Mouse (Mus musculus) MEL (cell line): ENCODE measurements around the gene Tsc22d1. TPM values are rescaled to one million over a fixed set of nuclear protein-coding genes. Genes with fewer than 3 reads are reported as not detected.

Experiments used
- DNase-seq: peaks from one replicate; pipeline ENCODE4 v3.0.0; 2011; ENCODE audit warnings: low read depth, low spot score
- H3K27ac ChIP-seq: 2 replicates; pipeline ENCODE4 v1.5.1; 2012; ENCODE audit warnings: low read depth, mild to moderate bottlenecking, control low read depth, low read length, moderate library complexity; ENCODE audit not compliant: control insufficient read depth
- H3K27me3 ChIP-seq, 2 experiments: fragments of 150-350 bp in 1 of 2; sonication (generic) in 1 of 2; 2 replicates each; pipeline ENCODE4 v1.6.1; 2012; ENCODE audit warnings: low read length in 2 of 2, mild to moderate bottlenecking in 2 of 2, improper control_type of control experiment in 1 of 2, moderate library complexity in 1 of 2; ENCODE audit not compliant: insufficient read depth in 2 of 2, control insufficient read depth in 1 of 2
- H3K36me3 ChIP-seq, 2 experiments: 2 replicates each; pipeline ENCODE4 v1.6.1; 2012 to 2014; ENCODE audit warnings: low read length in 2 of 2, improper control_type of control experiment in 1 of 2, inconsistent platforms in 1 of 2, mild to moderate bottlenecking in 1 of 2; ENCODE audit not compliant: insufficient read depth in 2 of 2, control insufficient read depth in 1 of 2
- H3K4me1 ChIP-seq, 2 experiments: fragments of 150-350 bp in 1 of 2; sonication (generic) in 1 of 2; 2 replicates each; pipeline ENCODE4 v1.6.1; 2012; ENCODE audit warnings: low read length in 2 of 2, improper control_type of control experiment in 1 of 2, mild to moderate bottlenecking in 1 of 2; ENCODE audit not compliant: insufficient read depth in 2 of 2, control insufficient read depth in 1 of 2
- H3K4me3 ChIP-seq, 2 experiments: fragments of 150-350 bp in 1 of 2; sonication (generic) in 1 of 2; 2 replicates each; pipeline ENCODE4 v1.5.1; 2012; ENCODE audit warnings: low read depth in 2 of 2, low read length in 2 of 2, mild to moderate bottlenecking in 2 of 2, moderate library complexity in 2 of 2, control low read depth in 1 of 2, improper control_type of control experiment in 1 of 2; ENCODE audit not compliant: control insufficient read depth in 1 of 2, insufficient read depth in 1 of 2
- H3K79me2 ChIP-seq: 2 replicates; pipeline ENCODE4 v1.6.1; 2012; ENCODE audit warnings: mild to moderate bottlenecking, low read length, moderate library complexity; ENCODE audit not compliant: control insufficient read depth, poor library complexity, insufficient read depth
- H3K9ac ChIP-seq: 2 replicates; pipeline ENCODE4 v1.6.1; 2012; ENCODE audit warnings: low read depth, mild to moderate bottlenecking, control low read depth, low read length, moderate library complexity; ENCODE audit not compliant: control insufficient read depth, poor library complexity, severe bottlenecking
- H3K9me3 ChIP-seq: fragments of 150-350 bp; sonication (generic); replicated peaks from 2 replicates; pipeline ENCODE4 v1.6.1; 2012; ENCODE audit warnings: mild to moderate bottlenecking, low read length, improper control_type of control experiment, moderate library complexity; ENCODE audit not compliant: insufficient read depth
- BHLHE40 ChIP-seq: IDR thresholded peaks from 2 replicates; pipeline ENCODE4 v1.6.1; 2012; ENCODE audit warnings: low read depth, mild to moderate bottlenecking, inconsistent platforms, low read length, improper control_type of control experiment, borderline replicate concordance
- E2F4 ChIP-seq: IDR thresholded peaks from 2 replicates; pipeline ENCODE4 v1.6.1; 2011; ENCODE audit warnings: low read depth, low read length, improper control_type of control experiment, borderline replicate concordance
- EP300 ChIP-seq, 2 experiments: IDR thresholded peaks; 2 replicates each; pipeline ENCODE4 v1.6.1; 2011; ENCODE audit warnings: improper control_type of control experiment in 2 of 2, low read length in 2 of 2, low read depth in 1 of 2, mild to moderate bottlenecking in 1 of 2
- ETS1 ChIP-seq: IDR thresholded peaks from 2 replicates; pipeline ENCODE4 v1.6.1; 2012; ENCODE audit warnings: low read depth, mild to moderate bottlenecking, inconsistent platforms, low read length, improper control_type of control experiment, moderate library complexity
- GATA1 ChIP-seq: IDR thresholded peaks from 2 replicates; pipeline ENCODE4 v1.6.1; 2011; ENCODE audit warnings: low read depth, low read length, improper control_type of control experiment
- HCFC1 ChIP-seq: IDR thresholded peaks from 2 replicates; pipeline ENCODE4 v1.6.1; 2012; ENCODE audit warnings: low read depth, mild to moderate bottlenecking, inconsistent platforms, low read length, improper control_type of control experiment, moderate library complexity
- JUND ChIP-seq: IDR thresholded peaks from 2 replicates; pipeline ENCODE4 v1.6.1; 2011; ENCODE audit warnings: low read depth, mild to moderate bottlenecking, improper control_type of control experiment, low read length
- MAX ChIP-seq: IDR thresholded peaks from 2 replicates; pipeline ENCODE4 v1.6.1; 2011; ENCODE audit warnings: low read length, improper control_type of control experiment
- MAZ ChIP-seq: IDR thresholded peaks from 2 replicates; pipeline ENCODE4 v1.6.1; 2012; ENCODE audit warnings: low read depth, mild to moderate bottlenecking, inconsistent platforms, low read length, improper control_type of control experiment
- MEF2A ChIP-seq: IDR thresholded peaks from 2 replicates; pipeline ENCODE4 v1.6.1; 2014; ENCODE audit warnings: low read depth, mild to moderate bottlenecking, inconsistent platforms, low read length, improper control_type of control experiment; ENCODE audit not compliant: poor library complexity, insufficient replicate concordance, severe bottlenecking; ENCODE audit errors: extremely low read depth
- MXI1 ChIP-seq: IDR thresholded peaks from 2 replicates; pipeline ENCODE4 v1.6.1; 2011; ENCODE audit warnings: mild to moderate bottlenecking, low read depth, low read length, improper control_type of control experiment
- MYB ChIP-seq: IDR thresholded peaks from 2 replicates; pipeline ENCODE4 v1.6.1; 2011; ENCODE audit warnings: mild to moderate bottlenecking, low read depth, low read length, improper control_type of control experiment
- MYC ChIP-seq: IDR thresholded peaks from 2 replicates; pipeline ENCODE4 v1.6.1; 2011; ENCODE audit warnings: low read depth, mild to moderate bottlenecking, low read length, improper control_type of control experiment, moderate library complexity
- NELFE ChIP-seq: IDR thresholded peaks from 2 replicates; pipeline ENCODE4 v1.6.1; 2011; ENCODE audit warnings: low read depth, low read length, improper control_type of control experiment
- POLR2A ChIP-seq, 2 experiments: IDR thresholded peaks; 2 replicates each; pipeline ENCODE4 v1.6.1; 2011 to 2012; ENCODE audit warnings: low read length in 2 of 2, mild to moderate bottlenecking in 2 of 2, control low read depth in 1 of 2, improper control_type of control experiment in 1 of 2, low read depth in 1 of 2, moderate library complexity in 1 of 2; ENCODE audit not compliant: control insufficient read depth in 1 of 2, insufficient read depth in 1 of 2, poor library complexity in 1 of 2
- POLR2AphosphoS5 ChIP-seq: IDR thresholded peaks from 2 replicates; pipeline ENCODE4 v1.6.1; 2012; ENCODE audit warnings: low read depth, borderline replicate concordance, mild to moderate bottlenecking, inconsistent platforms, low read length, moderate library complexity, mixed read lengths
- RAD21 ChIP-seq: IDR thresholded peaks from 2 replicates; pipeline ENCODE4 v1.6.1; 2011; ENCODE audit warnings: mild to moderate bottlenecking, low read depth, low read length, improper control_type of control experiment
- TAL1 ChIP-seq: IDR thresholded peaks from 2 replicates; pipeline ENCODE4 v1.6.1; 2012; ENCODE audit warnings: mild to moderate bottlenecking, inconsistent platforms, low read length, moderate library complexity, mixed read lengths
- TBP ChIP-seq: IDR thresholded peaks from 2 replicates; pipeline ENCODE4 v1.8.0; 2011; ENCODE audit warnings: low read depth, low read length, improper control_type of control experiment
- USF1 ChIP-seq: IDR thresholded peaks from 2 replicates; pipeline ENCODE4 v1.6.1; 2014; ENCODE audit warnings: low read depth, mild to moderate bottlenecking, inconsistent platforms, low read length, improper control_type of control experiment, moderate library complexity
- ZC3H11A ChIP-seq: IDR thresholded peaks from 2 replicates; pipeline ENCODE4 v1.6.1; 2012; ENCODE audit warnings: low read depth, mild to moderate bottlenecking, inconsistent platforms, low read length, improper control_type of control experiment
- ZKSCAN1 ChIP-seq: IDR thresholded peaks from 2 replicates; pipeline ENCODE4 v1.6.1; 2012; ENCODE audit warnings: low read depth, mild to moderate bottlenecking, inconsistent platforms, low read length, improper control_type of control experiment, moderate library complexity
- ZMIZ1 ChIP-seq: IDR thresholded peaks from 2 replicates; pipeline ENCODE4 v1.6.1; 2012; ENCODE audit warnings: low read depth, mild to moderate bottlenecking, inconsistent platforms, low read length, improper control_type of control experiment, moderate library complexity
- ZNF384 ChIP-seq: IDR thresholded peaks from 2 replicates; pipeline ENCODE4 v1.6.1; 2012; ENCODE audit warnings: low read depth, mild to moderate bottlenecking, inconsistent platforms, low read length, improper control_type of control experiment
- polyA plus RNA-seq, 2 experiments: library from polyadenylated mRNA; stranded (reverse) in 1 of 2; unstranded in 1 of 2; fragments of >175 nt in 1 of 2; fragments of >200 nt in 1 of 2; gene quantifications; 2 replicates each; pipeline versions ENCODE4 v1.2.1 to v1.2.4; 2012; ENCODE audit warnings: low replicate concordance in 2 of 2, low read depth in 1 of 2; ENCODE audit not compliant: insufficient read length in 2 of 2, insufficient read depth in 1 of 2, missing spikeins in 1 of 2
- total RNA-seq: library from RNA; depleted of rRNA; stranded (reverse); fragments of 300-350 nt; gene quantifications from 2 replicates; pipeline ENCODE4 v1.2.3, GENCODE M21; 2012

Gene Tsc22d1
- total and polyA plus RNA-seq, 3 experiments: 7.6 to 15.9 TPM; not detected in 1

DNA sequence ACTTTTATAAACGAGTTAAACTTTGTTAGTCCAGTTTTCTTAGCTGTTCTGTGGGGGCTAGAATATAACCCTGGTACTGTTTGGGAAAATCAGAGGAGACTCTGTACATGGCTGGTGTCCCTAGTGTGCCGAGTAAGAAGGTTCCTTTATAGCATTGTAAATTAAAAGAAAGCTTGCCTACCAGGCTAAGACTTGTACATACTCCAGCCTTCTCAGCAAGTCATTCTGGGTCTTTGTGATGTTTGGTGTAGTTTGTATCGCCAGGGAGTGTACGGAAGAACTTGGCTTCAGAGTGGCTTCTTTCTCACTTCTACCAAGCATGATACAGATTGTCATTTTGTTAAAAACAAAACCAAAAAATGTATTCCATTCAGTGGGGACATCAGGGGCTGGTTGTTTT lies 17.2 kb downstream of the Tsc22d1 start:
- no peaks in the 10 kb centered on the region; a peak in 1 of 4 replicates for H3K27me3 ChIP-seq
- H3K4me1 ChIP-seq: no peaks in the 10 kb centered on the region
- no peak overlapping the region for H3K27ac ChIP-seq
- no peaks in the 10 kb centered on the region for H3K79me2 ChIP-seq
- TF ChIP-seq ZMIZ1 (no peak), POLR2A (IDR thresholded peaks at IDR 0.05; ENCODE audit: control insufficient read depth in 1 of 2, insufficient read depth in 1 of 2, low read depth in 1 of 2, low read length in 2 of 2, poor library complexity in 1 of 2) (no peak), HCFC1 (no peak)
- H3K4me3 ChIP-seq: no peak overlapping the region
- no peaks in the 10 kb centered on the region for H3K9me3 ChIP-seq
- no peaks in the 10 kb centered on the region for H3K36me3 ChIP-seq
- no peak overlapping the region for H3K9ac ChIP-seq
- no peak for DNase-seq

DNA sequence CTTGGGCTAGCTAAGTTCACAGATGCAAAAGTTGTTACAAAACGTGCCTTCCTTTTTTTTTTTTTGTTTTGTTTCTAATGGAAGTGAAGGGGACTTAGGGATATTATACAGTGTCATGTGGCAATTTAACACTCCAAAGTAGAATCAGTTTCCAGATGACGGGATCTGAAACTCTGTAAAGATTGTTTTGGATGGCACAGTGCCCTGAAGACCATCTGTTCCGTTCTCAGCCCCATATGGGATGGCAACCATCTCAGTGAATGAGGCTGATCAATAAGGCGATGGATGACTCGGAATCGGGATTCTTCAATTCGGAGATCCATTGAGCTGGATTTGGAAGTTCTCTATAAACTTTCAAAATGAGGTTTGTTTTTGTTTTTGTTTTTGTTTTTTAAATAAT lies 17.6 kb downstream of the Tsc22d1 start:
- H3K27me3 ChIP-seq: no peaks in the 10 kb centered on the region; a peak in 1 of 4 replicates
- no peaks in the 10 kb centered on the region for H3K4me1 ChIP-seq
- no peak overlapping the region for H3K4me3 ChIP-seq
- no peaks in the 10 kb centered on the region for H3K9me3 ChIP-seq
- H3K27ac ChIP-seq: no peak overlapping the region
- H3K79me2 ChIP-seq: no peaks in the 10 kb centered on the region
- no peaks in the 10 kb centered on the region for H3K36me3 ChIP-seq
- no peak for DNase-seq
- TF ChIP-seq NELFE (no peak), GATA1 (no peak), TAL1 (no peak), MYB (no peak), ZMIZ1 (no peak), MEF2A (no peak), TBP (no peak), BHLHE40 (no peak), MAX (no peak)
- no peak overlapping the region for H3K9ac ChIP-seq

DNA sequence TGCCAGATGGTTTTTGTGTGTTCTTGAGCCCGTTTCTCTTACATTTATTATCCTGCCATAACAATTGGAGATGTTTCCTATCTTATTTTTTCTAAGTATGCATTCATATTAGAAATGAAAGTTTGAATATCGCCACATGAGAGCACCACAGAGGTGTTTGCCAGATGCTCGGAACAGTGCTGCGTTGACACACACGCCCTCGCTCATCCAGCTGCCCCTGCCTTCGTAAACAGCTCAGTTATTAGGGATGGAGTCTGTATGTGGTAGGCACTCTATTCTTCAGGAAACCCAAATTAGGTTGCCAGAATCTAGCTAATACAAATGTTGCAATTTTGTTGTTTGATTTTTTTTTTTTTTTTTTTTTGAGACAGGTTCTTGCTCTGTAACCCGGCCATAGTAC lies 18.1 kb downstream of the Tsc22d1 start:
- no peaks in the 10 kb centered on the region; a peak in 1 of 4 replicates for H3K27me3 ChIP-seq
- no peak overlapping the region for H3K9ac ChIP-seq
- no peak for DNase-seq
- no peaks in the 10 kb centered on the region for H3K9me3 ChIP-seq
- H3K79me2 ChIP-seq: no peaks in the 10 kb centered on the region
- no peaks in the 10 kb centered on the region for H3K4me1 ChIP-seq
- no peak overlapping the region for H3K4me3 ChIP-seq
- no peak overlapping the region for H3K27ac ChIP-seq
- TF ChIP-seq MAZ (no peak), ZKSCAN1 (no peak), MAX (no peak), E2F4 (no peak), POLR2AphosphoS5 (no peak), JUND (no peak), ZNF384 (no peak), ETS1 (no peak), USF1 (no peak), MYC (no peak), RAD21 (no peak), ZC3H11A (no peak), MXI1 (no peak), MEF2A (no peak), NELFE (no peak), EP300 (IDR thresholded peaks at IDR 0.05; ENCODE audit: low read depth in 1 of 2, low read length in 2 of 2) (no peak)
- no peaks in the 10 kb centered on the region for H3K36me3 ChIP-seq
